ENCODE assay signal across 12 mouse cellular contexts in genomic region chr16:64033049-64033448, GRCm38 (mm10).
A peak's percentile ranks its signal among the peaks of the same experiment; 100 is the strongest.
DNase-seq lines count a peak whose midpoint lies in the region; ATAC-seq and TF ChIP-seq lines count a peak whose summit lies in the region.
"Had no signal": no experiment of that assay in that cellular context is flagged by ENCODE, and none has a peak within 500 bp of the region (broad histone marks: within the 10 kb centered on the region; RNA-seq: fewer than 3 reads in every experiment).

No protein-coding gene starts in this region.

- no peak for TF ChIP-seq POLR2A in lung, adult 2 months (IDR thresholded peaks at IDR 0.05; ENCODE audit: borderline replicate concordance, extremely low read depth, low read depth, low read length)

- WGBS in lung, embryonic 14.5 days = 49% methylated on average over 10 of the region's 10 CpGs
- 71% methylated on average over 10 of the region's 10 CpGs for WGBS in lung, adult 2 months
- WGBS in heart, postnatal 0 days = 36% methylated on average over 10 of the region's 10 CpGs

- DNase-seq in lung, embryonic 14.5 days = peak; percentile 36
- no peak for DNase-seq in lung, adult 2 months
- peak; percentile 64 to 74 for DNase-seq in cerebellum, postnatal 14 days
- DNase-seq in heart, postnatal 0 days (ENCODE audit: low spot score) = peak; percentile 33
- DNase-seq in layer of hippocampus, postnatal 25 days (ENCODE audit: extremely low spot score in 1 of 2, low spot score in 1 of 2) = peak; percentile 9 to 14
- DNase-seq in adrenal gland, adult 8-10 months = no peak
- no peak for DNase-seq in frontal cortex, adult 2 months (ENCODE audit: extremely low spot score in 1 of 2, low spot score in 1 of 2)
- DNase-seq: gastrocnemius, postnatal 10 days; kidney, adult 18-20 months; lung, adult 18-20 months; spleen, adult 18-20 months; thymus, adult 18-20 months had no signal

- no peak for ATAC-seq in lung, embryonic 14.5 days (ENCODE audit: insufficient read depth)
- ATAC-seq in heart, postnatal 0 days (ENCODE audit: insufficient read depth, low read depth) = peak; percentile 39; the same call in 1 of the 2 replicates

- no peaks in the 10 kb centered on the region for H3K27me3 ChIP-seq in lung, embryonic 14.5 days (ENCODE audit: insufficient read depth, low read length)
- no peaks in the 10 kb centered on the region for H3K27me3 ChIP-seq in heart, postnatal 0 days (ENCODE audit: control insufficient read depth, insufficient read depth, low read length)

- H3K4me3 ChIP-seq in lung, embryonic 14.5 days (ENCODE audit: low read depth, low read length) = no peak overlapping the region
- H3K4me3 ChIP-seq in lung, adult 2 months (replicated peaks; ENCODE audit: extremely low read depth, low read depth, low read length) = no peak overlapping the region
- no peak overlapping the region for H3K4me3 ChIP-seq in heart, postnatal 0 days (ENCODE audit: low read depth, low read length)

- no peak overlapping the region for H3K27ac ChIP-seq in lung, embryonic 14.5 days (ENCODE audit: low read depth)
- no peak overlapping the region for H3K27ac ChIP-seq in heart, postnatal 0 days (ENCODE audit: low read depth)

- no peak for TF ChIP-seq CTCF in lung, embryonic 14.5 days (IDR thresholded peaks at IDR 0.05; ENCODE audit: low read depth)
- TF ChIP-seq CTCF in lung, adult 2 months (IDR thresholded peaks at IDR 0.05; ENCODE audit: insufficient read depth, low read length) = no peak
- TF ChIP-seq CTCF in heart, postnatal 0 days (IDR thresholded peaks at IDR 0.05; ENCODE audit: low read depth) = no peak

- H3K9me3 ChIP-seq in lung, embryonic 14.5 days (ENCODE audit: low read depth, low read length) = no peaks in the 10 kb centered on the region
- no peaks in the 10 kb centered on the region for H3K9me3 ChIP-seq in heart, postnatal 0 days (replicated peaks; ENCODE audit: control insufficient read depth, low read length)

- no peak for TF ChIP-seq EP300 in heart, postnatal 0 days (IDR thresholded peaks at IDR 0.05; ENCODE audit: low read depth)

- H3K4me1 ChIP-seq in lung, embryonic 14.5 days (ENCODE audit: insufficient read depth) = no peaks in the 10 kb centered on the region
- H3K4me1 ChIP-seq in lung, adult 2 months (ENCODE audit: control insufficient read depth, insufficient read depth, low read length) = no peaks in the 10 kb centered on the region
- H3K4me1 ChIP-seq in heart, postnatal 0 days (ENCODE audit: control insufficient read depth, insufficient read depth) = no peaks in the 10 kb centered on the region

- no peak overlapping the region for H3K4me2 ChIP-seq in lung, embryonic 14.5 days
- H3K4me2 ChIP-seq in heart, postnatal 0 days (ENCODE audit: low read depth, low read length) = peak overlapping the region; percentile 36

- no peak overlapping the region for H3K9ac ChIP-seq in lung, embryonic 14.5 days
- no peak overlapping the region for H3K9ac ChIP-seq in heart, postnatal 0 days (replicated peaks; ENCODE audit: low read depth, low read length)

- H3K36me3 ChIP-seq in lung, embryonic 14.5 days (ENCODE audit: insufficient read depth) = no peaks in the 10 kb centered on the region
- H3K36me3 ChIP-seq in heart, postnatal 0 days (replicated peaks; ENCODE audit: control insufficient read depth, insufficient read depth, low read length) = no peaks in the 10 kb centered on the region

Comparison
In these comparisons a context has a peak if more than half of its experiments do, and no peak if none do; other contexts are left out.
1. DNase-seq: peak in lung, embryonic 14.5 days (single experiment), cerebellum, postnatal 14 days (2 of 2), heart, postnatal 0 days (single experiment) and layer of hippocampus, postnatal 25 days (2 of 2); none in lung, adult 2 months (single experiment), adrenal gland, adult 8-10 months (single experiment) and frontal cortex, adult 2 months (0 of 2).